Mouse (Mus musculus) intestine, embryonic 15.5 days (tissue): ENCODE measurements around the gene Retreg1. TPM values are rescaled to one million over a fixed set of nuclear protein-coding genes. Genes with fewer than 3 reads are reported as not detected.
"Not testable (repeated sequence)": the region's sequence is repeated elsewhere in the genome, so short reads cannot be mapped to it uniquely, and the experiment has no call there.

Experiments used
- ATAC-seq: fragments of 200-750 bp; cut with Nextera tagmentation; 2 replicates; pipeline ENCODE4 v1.8.0; 2017; ENCODE audit warnings: moderate TSS enrichment, moderate library complexity
- H3K27ac ChIP-seq: fragments of 300-500 bp; sonication (generic); 2 replicates; pipeline ENCODE4 v1.5.1; 2015; ENCODE audit warnings: mild to moderate bottlenecking, inconsistent platforms
- H3K27me3 ChIP-seq: fragments of 300-500 bp; sonication (generic); replicated peaks from 2 replicates; pipeline ENCODE4 v1.6.1; 2015; ENCODE audit warnings: inconsistent platforms
- H3K36me3 ChIP-seq: fragments of 300-500 bp; sonication (generic); 2 replicates; pipeline ENCODE4 v1.6.1; 2015; ENCODE audit warnings: inconsistent platforms
- H3K4me1 ChIP-seq: fragments of 300-500 bp; sonication (generic); replicated peaks from 2 replicates; pipeline ENCODE4 v1.6.1; 2015; ENCODE audit warnings: inconsistent platforms
- H3K4me2 ChIP-seq: fragments of 300-500 bp; sonication (generic); replicated peaks from 2 replicates; pipeline ENCODE4 v1.6.1; 2015; ENCODE audit warnings: mild to moderate bottlenecking, inconsistent platforms
- H3K4me3 ChIP-seq: fragments of 300-500 bp; sonication (generic); replicated peaks from 2 replicates; pipeline ENCODE4 v1.5.1; 2015; ENCODE audit warnings: inconsistent platforms
- H3K9ac ChIP-seq: fragments of 300-500 bp; sonication (generic); 2 replicates; pipeline ENCODE4 v1.6.1; 2015; ENCODE audit warnings: inconsistent platforms
- H3K9me3 ChIP-seq: fragments of 300-500 bp; sonication (generic); 2 replicates; pipeline ENCODE4 v1.6.1; 2016; ENCODE audit warnings: inconsistent platforms
- WGBS: fragments of 180-500 bp; shearing (Covaris S2); methylation state at CpG from one replicate; pipeline ENCODE4 v1.1.7; 2015; 5-methylcytosine and 5-hydroxymethylcytosine counted together
- polyA plus RNA-seq: library from polyadenylated mRNA; unstranded; fragments of >200 nt; fragmentation: Nextera tagmentation; extraction: Ambion mirVana; gene quantifications from 2 replicates; pipeline ENCODE4 v1.2.1, GENCODE M21; 2015

Gene Retreg1
- polyA plus RNA-seq, 1 experiment from 2014 or later, result 10.7 TPM

DNA sequence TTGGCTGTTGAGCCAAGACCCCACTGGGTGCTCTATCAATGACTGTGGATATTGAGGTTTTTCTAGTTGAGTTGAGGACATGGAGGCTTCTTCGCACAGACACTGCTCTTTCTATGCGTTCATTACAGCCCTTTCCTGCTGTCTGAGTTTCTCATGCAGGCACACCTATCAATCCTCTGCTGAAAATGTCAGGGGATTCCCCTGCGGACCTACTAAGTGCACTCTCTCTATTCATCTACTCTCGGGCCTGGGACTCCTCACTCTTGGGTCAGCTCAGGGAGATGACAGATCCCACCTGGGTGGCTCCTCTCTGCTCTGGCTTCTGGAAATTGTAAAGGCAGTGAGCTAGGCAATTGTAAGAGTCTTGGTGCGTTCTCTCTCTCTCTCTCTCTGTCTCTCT, 117.3 kb downstream of the Retreg1 start:
- no peak for ATAC-seq
- no peaks in the 10 kb centered on the region for H3K9me3 ChIP-seq
- H3K4me1 ChIP-seq, result no peaks in the 10 kb centered on the region
- no peaks in the 10 kb centered on the region for H3K27me3 ChIP-seq
- no peak overlapping the region for H3K4me3 ChIP-seq
- H3K36me3 ChIP-seq, result no peaks in the 10 kb centered on the region
- H3K4me2 ChIP-seq, result no peak overlapping the region
- no peak overlapping the region for H3K27ac ChIP-seq
- 77% methylated on average over 5 of the region's 5 CpGs for WGBS
- H3K9ac ChIP-seq, result no peak overlapping the region

DNA sequence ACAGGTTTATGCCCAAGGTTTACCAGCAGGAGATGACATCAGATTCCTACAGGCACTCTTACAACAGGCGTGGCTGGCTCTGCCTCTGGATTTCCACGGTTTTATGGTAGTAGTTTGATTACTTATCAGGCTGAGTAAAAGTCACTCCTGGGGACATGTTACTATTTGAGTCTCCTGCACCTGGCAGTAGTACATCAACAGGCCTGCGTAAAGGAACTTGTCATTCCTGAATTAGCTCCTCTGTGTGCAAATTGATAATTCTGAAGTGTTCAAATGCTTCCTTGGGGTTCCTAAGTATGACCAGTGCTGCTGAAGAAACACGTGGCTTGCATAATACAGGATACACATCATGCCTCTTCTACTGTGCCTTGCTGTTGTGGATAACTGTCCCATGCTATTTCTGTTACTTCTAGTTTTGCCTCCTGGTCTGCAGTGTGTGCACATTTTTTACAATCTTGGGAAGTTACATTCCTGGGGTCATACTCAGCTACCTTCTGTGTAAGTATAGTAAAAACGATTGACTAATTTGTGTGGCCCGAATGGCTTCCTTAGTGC, 123.3 kb downstream of the Retreg1 start:
- Histone ChIP-seq H3K4me3 (no peak overlapping the region), H3K9me3 (no peaks in the 10 kb centered on the region), H3K4me1 (no peaks in the 10 kb centered on the region), H3K27ac (no peak overlapping the region), H3K36me3 (no peaks in the 10 kb centered on the region), H3K9ac (no peak overlapping the region), H3K4me2 (no peak overlapping the region), H3K27me3 (no peaks in the 10 kb centered on the region)
- ATAC-seq, result peak; percentile 88
- WGBS, result 40% methylated on average over 6 of the region's 6 CpGs

DNA sequence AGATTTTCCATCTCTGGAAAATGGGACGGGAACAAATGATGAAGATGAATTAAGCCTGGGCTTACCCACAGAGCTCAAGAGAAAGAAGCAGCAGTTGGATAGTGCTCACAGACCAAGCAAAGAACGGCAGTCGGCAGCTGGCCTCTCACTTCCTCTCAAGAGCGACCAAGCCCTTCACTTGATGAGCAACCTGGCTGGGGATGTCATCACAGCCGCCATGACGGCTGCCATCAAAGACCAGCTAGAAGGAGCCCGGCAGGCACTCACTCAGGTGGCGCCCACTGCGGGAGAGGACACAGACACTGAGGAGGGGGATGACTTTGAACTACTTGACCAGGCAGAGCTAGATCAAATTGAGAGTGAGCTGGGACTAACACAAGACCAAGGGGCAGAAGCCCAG, 128.6 kb downstream of the Retreg1 start:
- Histone ChIP-seq H3K9ac (no peak overlapping the region), H3K4me2 (no peak overlapping the region), H3K4me1 (no peaks in the 10 kb centered on the region), H3K27ac (no peak overlapping the region), H3K27me3 (no peaks in the 10 kb centered on the region), H3K36me3 (no peaks in the 10 kb centered on the region), H3K9me3 (no peaks in the 10 kb centered on the region), H3K4me3 (no peak overlapping the region)
- no peak for ATAC-seq
- 88% methylated on average over 9 of the region's 9 CpGs for WGBS

DNA sequence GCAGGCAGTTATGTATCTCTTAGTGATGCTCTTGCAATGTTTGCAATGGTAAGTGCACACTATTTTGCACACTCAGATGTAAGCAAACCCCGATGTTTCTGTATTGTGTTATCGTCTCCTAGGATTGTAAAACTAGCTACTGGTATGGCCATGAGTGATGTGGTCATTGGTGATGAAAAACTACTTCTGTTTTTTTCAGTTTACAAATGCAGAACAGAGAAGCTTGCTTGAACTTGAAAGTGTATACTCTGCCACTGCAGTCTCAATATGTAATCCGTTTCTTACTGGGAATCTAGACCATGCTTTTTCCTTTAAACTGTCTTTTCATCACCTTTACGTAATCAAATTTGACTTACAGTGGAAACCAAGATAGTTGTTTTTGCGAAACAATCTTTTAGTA, 129.8 kb downstream of the Retreg1 start:
- Histone ChIP-seq H3K9me3 (no peaks in the 10 kb centered on the region), H3K4me2 (no peak overlapping the region), H3K9ac (no peak overlapping the region), H3K4me3 (no peak overlapping the region), H3K27ac (no peak overlapping the region), H3K27me3 (no peaks in the 10 kb centered on the region), H3K4me1 (no peaks in the 10 kb centered on the region), H3K36me3 (no peaks in the 10 kb centered on the region)
- ATAC-seq, result no peak
- WGBS, result 84% methylated on average over 5 of the region's 5 CpGs

DNA sequence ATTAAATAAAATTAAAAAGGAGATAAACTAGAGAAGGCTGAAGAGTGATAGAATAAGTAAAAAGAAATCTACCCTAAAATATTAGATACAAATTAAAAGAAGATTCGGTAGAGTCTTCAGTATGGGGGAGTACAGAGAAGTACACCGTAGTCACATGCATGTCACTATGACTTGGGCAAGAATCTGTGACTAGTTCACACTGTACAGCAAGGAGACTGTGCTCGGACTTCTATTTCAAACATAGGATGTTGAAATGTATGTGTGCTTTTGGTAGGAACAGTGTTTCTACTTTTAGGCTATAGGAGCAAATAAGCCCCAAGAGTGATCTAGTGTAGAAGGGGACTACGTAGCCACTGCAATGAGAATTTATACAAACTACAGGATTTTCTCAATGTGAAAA, 131.4 kb downstream of the Retreg1 start:
- Histone ChIP-seq H3K27ac (no peak overlapping the region), H3K9me3 (no peaks in the 10 kb centered on the region), H3K4me3 (no peak overlapping the region), H3K9ac (no peak overlapping the region), H3K4me1 (no peaks in the 10 kb centered on the region), H3K27me3 (no peaks in the 10 kb centered on the region), H3K4me2 (no peak overlapping the region), H3K36me3 (no peaks in the 10 kb centered on the region)
- no peak for ATAC-seq
- WGBS, result 90% methylated on average over 4 of the region's 4 CpGs

DNA sequence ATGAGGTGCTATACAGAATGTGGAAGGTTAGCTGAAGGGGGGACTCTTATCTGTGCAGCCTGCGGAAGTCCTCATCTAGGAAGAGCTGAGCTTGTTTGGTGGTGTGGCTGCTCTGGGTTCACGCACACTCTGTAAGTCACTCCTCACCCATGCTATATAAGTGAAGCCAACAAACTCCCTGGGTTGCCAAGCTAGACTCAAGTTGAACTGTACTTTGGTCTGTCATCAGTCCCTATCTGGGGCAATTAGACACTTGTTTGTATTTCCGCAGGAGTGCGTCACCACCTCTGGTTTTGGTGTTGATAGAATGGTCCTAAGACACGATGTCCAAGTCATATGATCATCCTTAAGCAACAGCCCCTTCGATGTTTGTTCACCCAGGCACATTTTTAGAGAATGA, 132.8 kb downstream of the Retreg1 start:
- no peaks in the 10 kb centered on the region for H3K36me3 ChIP-seq
- H3K27ac ChIP-seq, result no peak overlapping the region
- H3K4me1 ChIP-seq, result no peaks in the 10 kb centered on the region
- no peak overlapping the region for H3K4me2 ChIP-seq
- 73% methylated on average over 6 of the region's 6 CpGs for WGBS
- H3K27me3 ChIP-seq, result no peaks in the 10 kb centered on the region
- peak; percentile 87 for ATAC-seq
- H3K9ac ChIP-seq, result no peak overlapping the region
- no peaks in the 10 kb centered on the region for H3K9me3 ChIP-seq
- no peak overlapping the region for H3K4me3 ChIP-seq

DNA sequence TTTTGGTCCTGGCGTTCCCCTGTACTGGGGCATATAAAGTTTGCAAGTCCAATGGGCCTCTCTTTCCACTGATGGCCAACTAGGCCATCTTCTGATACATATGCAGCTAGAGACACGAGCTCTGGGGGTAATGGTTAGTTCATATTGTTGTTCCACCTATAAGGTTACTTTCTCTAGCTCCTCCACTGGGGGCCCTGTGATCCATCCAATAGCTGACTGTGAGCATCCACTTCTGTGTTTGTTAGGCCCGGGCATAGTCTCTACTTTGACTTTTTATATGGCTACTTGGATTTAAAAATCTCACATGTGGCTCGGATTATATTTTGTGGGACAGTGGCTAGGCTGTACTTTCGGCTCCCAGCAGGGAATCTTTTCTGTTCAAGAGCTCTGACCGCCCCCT, 140.6 kb downstream of the Retreg1 start:
- Histone ChIP-seq H3K4me3 (peak overlapping the region; percentile 80), H3K9ac (peak overlapping the region; percentile 91), H3K27ac (peak overlapping the region; percentile 67; the same call in 1 of the 2 replicates), H3K4me2 (peak overlapping the region; percentile 65)
- 20% methylated on average over 6 of the region's 6 CpGs for WGBS
- H3K27me3 ChIP-seq, H3K9me3 ChIP-seq, H3K36me3 ChIP-seq, H3K4me1 ChIP-seq: not testable (repeated sequence)
- peak; percentile 32 for ATAC-seq

DNA sequence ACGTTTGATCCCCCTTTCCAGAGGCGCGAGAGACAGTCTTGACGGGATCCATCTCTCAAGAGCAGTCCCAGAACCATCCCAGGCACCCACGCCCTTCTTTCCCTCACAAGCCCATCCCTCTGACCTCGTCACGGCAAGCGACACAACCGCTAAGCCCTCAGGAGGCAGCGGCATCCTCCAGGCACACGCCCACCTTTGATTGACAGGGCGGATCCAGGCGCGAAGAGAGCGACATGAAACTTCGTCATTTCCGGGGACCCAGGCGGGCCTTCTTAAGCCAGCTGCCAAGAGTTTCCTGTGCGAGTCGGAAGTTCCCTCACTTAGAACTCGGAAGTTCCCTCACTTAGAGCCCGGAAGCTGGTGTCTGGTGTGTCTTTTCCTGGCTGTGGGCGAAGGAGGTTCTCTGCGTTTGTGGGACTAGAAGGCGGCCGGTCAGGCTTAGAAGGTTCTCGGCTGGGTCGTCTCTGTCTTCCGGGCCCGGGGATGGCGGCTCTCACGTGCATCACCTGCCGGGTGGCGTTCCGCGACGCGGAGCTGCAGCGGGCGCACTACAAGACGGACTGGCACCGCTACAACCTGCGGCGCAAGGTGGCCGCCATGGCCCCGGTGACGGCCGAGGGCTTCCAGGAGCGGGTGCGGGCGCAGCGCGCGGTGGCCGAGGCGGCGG, 141.2 kb downstream of the Retreg1 start, which contains the start of gene Zfp622:
TSS of gene Zfp622 (plus strand) at position 300 of the 667 bp plus-strand sequence.
- Histone ChIP-seq H3K27ac (peak within 1 kb of the TSS; percentile 93), H3K27me3 (no peaks in the 10 kb centered on the region), H3K4me1 (peaks cover 8% of the 10 kb centered on the region), H3K4me3 (peak within 1 kb of the TSS; percentile 80), H3K9me3 (no peaks in the 10 kb centered on the region), H3K9ac (peak within 1 kb of the TSS; percentile 91), H3K4me2 (peak within 1 kb of the TSS; percentile 65), H3K36me3 (peaks cover 6% of the 10 kb centered on the region)
- WGBS, result under 1% methylated on average over 57 of the region's 57 CpGs
- peak; percentile 98 for ATAC-seq

DNA sequence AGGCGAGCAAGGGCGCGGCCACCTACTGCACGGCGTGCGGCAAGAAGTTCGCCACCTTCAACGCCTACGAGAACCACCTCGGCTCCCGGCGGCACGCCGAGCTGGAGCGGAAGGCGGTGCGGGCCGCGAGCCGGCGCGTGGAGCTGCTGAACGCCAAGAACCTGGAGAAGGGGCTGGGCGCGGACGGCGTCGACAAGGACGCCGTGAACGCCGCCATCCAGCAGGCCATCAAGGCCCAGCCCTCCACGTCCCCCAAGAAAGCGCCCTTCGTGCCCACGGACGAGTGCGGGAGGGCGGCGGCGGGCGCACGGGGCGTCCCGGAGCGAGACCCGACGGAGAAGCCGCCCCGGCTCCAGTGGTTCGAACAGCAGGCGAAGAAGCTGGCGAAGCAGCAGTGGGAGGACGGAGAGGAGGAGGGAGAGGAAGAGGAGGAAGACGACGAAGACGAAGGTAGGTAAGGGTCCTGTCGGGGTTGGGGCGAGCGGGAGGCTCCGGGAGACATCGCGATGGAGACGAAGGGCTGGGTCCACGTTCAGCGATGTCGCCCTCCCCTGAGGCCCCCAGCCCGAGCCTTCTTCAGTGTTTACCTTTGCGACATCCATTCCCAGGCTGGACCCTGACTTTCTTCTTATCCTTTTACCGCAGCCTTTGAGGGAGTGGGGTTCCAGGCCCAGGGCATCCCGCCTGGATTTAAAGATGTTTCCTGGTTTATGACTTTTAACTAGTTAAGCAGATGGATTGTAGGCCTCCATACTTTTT, 141.9 kb downstream of the Retreg1 start:
- Histone ChIP-seq H3K4me3 (peak overlapping the region; percentile 80), H3K9ac (peak overlapping the region; percentile 91), H3K36me3 (peaks cover 6% of the 10 kb centered on the region), H3K27me3 (no peaks in the 10 kb centered on the region), H3K4me1 (peaks cover 8% of the 10 kb centered on the region), H3K9me3 (no peaks in the 10 kb centered on the region), H3K4me2 (peak overlapping the region; percentile 65), H3K27ac (peak overlapping the region; percentile 93)
- ATAC-seq, result peak; percentile 7
- WGBS, result under 1% methylated on average over 71 of the region's 71 CpGs

DNA sequence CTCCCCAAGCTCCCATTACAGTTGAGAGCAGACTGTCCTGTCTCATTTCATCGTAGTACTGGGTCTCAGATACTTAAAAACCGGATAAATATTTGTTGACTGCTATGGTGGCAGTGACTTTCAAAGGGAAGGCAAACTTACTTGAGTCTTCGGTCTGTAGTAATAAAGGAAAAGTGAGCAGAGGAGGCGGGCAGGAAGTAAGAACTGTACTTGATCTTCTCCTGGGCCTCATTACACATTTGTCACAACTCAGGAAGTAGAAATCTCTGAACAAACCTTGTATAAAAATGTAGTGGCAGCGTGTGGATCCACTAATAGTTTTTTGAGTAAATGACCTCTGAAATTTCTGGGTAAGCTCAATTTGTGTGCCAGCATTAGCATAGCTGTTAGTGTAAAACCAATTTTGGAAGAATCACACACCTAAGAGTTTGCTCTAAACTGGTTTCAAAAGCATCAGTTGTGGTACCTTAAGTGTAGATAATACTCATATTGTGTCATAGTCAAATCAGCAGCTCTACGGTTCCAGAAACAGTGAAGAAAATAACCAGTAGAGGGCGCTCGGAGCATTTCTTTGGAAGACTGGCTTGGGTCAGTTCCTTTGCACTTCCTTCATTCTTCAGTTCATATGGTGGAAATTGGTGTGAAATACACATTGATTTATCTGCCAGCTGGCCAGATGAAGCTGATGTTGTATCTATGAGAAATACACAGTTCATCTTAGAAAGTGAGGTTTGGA, 150.2 kb downstream of the Retreg1 start:
- Histone ChIP-seq H3K9ac (no peak overlapping the region), H3K4me3 (no peak overlapping the region), H3K27me3 (no peaks in the 10 kb centered on the region), H3K4me1 (no peaks in the 10 kb centered on the region), H3K27ac (no peak overlapping the region), H3K4me2 (no peak overlapping the region), H3K36me3 (peaks cover 29% of the 10 kb centered on the region), H3K9me3 (no peaks in the 10 kb centered on the region)
- peak; percentile 51; the same call in 1 of the 2 replicates for ATAC-seq
- WGBS, result 53% methylated on average over 8 of the region's 8 CpGs

DNA sequence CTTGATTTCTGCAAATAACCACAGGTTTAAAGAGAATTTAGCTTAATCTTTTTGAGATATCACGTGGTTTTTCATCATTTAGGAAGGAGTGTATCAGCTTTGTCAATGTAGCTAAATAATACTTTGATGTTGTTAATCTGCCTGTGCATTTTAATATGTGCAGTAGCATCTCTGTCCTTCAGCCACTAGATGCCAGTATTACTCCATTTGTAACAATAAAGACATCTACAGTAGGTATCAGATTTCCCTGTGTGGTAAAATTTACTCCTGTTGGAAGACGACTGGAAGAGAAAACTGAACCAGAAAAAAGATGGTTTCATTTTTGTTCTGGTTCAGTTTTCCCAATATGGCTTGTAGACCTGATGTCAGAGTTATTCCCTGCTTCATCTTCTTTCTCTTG, 152.5 kb downstream of the Retreg1 start:
- no peaks in the 10 kb centered on the region for H3K27me3 ChIP-seq
- H3K4me2 ChIP-seq, result no peak overlapping the region
- no peak for ATAC-seq
- 53% methylated on average over 2 of the region's 2 CpGs for WGBS
- H3K4me1 ChIP-seq, result no peaks in the 10 kb centered on the region
- H3K27ac ChIP-seq, result no peak overlapping the region
- no peaks in the 10 kb centered on the region for H3K9me3 ChIP-seq
- no peak overlapping the region for H3K9ac ChIP-seq
- H3K36me3 ChIP-seq, result peaks cover 27% of the 10 kb centered on the region
- H3K4me3 ChIP-seq, result no peak overlapping the region

DNA sequence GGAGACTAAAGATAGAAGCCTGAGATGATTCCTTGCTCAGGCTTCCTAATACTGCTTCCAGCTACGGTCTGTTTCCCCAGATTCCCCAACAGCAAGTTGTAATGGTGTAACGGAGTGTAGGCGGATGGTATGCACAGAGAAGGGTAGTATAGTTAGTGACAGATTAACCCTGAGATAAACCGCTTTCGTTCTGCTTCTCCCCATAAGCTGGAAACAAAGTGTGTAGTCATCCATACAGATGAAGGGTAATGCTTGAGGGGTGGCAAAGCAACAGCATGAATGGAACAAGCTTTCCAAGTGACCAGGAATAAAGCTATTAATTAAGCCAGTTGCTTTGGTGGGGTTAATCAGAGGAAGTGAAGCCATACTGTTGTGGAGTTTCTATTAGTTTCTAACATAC, 156.6 kb downstream of the Retreg1 start:
- H3K36me3 ChIP-seq, result peaks cover 12% of the 10 kb centered on the region; the same call in 1 of the 2 replicates
- not testable (repeated sequence) for H3K9ac ChIP-seq, H3K9me3 ChIP-seq, H3K4me1 ChIP-seq, H3K27ac ChIP-seq, ATAC-seq, H3K27me3 ChIP-seq, H3K4me3 ChIP-seq, H3K4me2 ChIP-seq
- 65% methylated on average over 5 of the region's 5 CpGs for WGBS
